Mouse (Mus musculus): ENCODE results near the gene Gm27021. TPM values are rescaled to one million over a fixed set of nuclear protein-coding genes. Genes with fewer than 3 reads are reported as not detected.

The Gm27021 gene
- total and polyA plus RNA-seq, 3 experiments, result not detected

DNA sequence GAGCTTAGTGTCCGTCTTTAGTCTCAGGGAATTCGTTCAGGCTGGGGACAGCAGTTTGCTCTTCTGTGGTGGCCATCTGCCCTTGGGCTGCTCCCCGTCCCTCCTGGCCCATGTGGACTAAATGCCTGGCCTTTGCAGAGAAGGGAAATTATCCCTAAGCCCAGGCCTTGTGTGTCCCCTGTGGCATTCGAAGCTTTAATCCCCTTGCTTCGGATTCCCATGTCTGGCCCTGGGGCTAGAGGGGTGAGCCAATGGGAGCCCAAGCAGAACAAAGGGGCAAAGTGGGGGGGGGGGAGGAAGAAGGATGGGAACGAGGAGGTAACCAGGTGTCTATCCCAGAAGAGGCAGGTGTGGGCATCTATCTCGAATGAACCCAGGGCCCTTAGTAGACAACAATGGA lies 20.3 kb downstream of the Gm27021 start, which contains the start of gene 1190005I06Rik:
TSS of gene 1190005I06Rik (minus strand) at position 101 of the 400 bp plus-strand sequence.
- no peaks in the 10 kb centered on the region for H3K79me2 ChIP-seq (replicated peaks; ENCODE audit: control insufficient read depth, insufficient read depth, low read length)
- DNase-seq, result no peak
- no peak within 1 kb of the TSS for H3K4me3 ChIP-seq
- no peaks in the 10 kb centered on the region for H3K4me1 ChIP-seq (ENCODE audit: control insufficient read depth, insufficient read depth, low read length)
- intact Hi-C loops (cut with DNase I), result no loop called here
- H3K27me3 ChIP-seq (ENCODE audit: control insufficient read depth, insufficient read depth, low read length), result no peaks in the 10 kb centered on the region
- no peaks in the 10 kb centered on the region for H3K36me3 ChIP-seq (ENCODE audit: control insufficient read depth, insufficient read depth, low read length)
- H3K9ac ChIP-seq (ENCODE audit: low read depth, low read length), result no peak within 1 kb of the TSS
- no peak within 1 kb of the TSS for H3K27ac ChIP-seq
- WGBS, result 73% methylated on average over 7 of the region's 7 CpGs
- no peak for TF ChIP-seq POLR2A (IDR thresholded peaks at IDR 0.05; ENCODE audit: insufficient read depth, low read depth, low read length)
- no peak for TF ChIP-seq EP300 (IDR thresholded peaks at IDR 0.05; ENCODE audit: insufficient read depth, low read depth, low read length)
- TF ChIP-seq CTCF (IDR thresholded peaks at IDR 0.05), result no peak

DNA sequence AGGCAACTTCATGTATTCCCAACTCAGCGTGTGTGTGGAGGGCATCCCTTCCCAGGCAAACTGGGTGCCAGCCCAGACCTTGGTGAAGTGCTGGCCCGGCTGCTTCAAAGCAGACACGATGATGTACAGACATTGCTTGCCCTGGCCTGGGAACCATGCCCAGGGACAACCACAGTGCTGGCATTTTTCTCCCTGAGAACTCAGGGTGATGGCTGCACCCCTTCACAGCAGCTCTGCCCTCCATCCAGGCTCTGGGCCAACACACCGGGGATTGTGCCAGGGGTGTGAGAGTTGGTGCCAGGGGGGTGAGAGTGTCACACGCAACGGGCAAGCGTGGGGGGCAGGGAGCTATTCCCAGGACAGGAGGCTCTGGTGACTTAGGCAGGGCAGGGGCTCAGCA lies 23.2 kb downstream of the Gm27021 start:
- DNase-seq, result peak; percentile 79 to 84
- Histone ChIP-seq H3K4me3 (no peak overlapping the region), H3K9ac (ENCODE audit: low read depth, low read length) (no peak overlapping the region), H3K4me1 (ENCODE audit: control insufficient read depth, insufficient read depth, low read length) (no peaks in the 10 kb centered on the region), H3K36me3 (ENCODE audit: control insufficient read depth, insufficient read depth, low read length) (no peaks in the 10 kb centered on the region), H3K27ac (no peak overlapping the region), H3K79me2 (replicated peaks; ENCODE audit: control insufficient read depth, insufficient read depth, low read length) (no peaks in the 10 kb centered on the region), H3K27me3 (ENCODE audit: control insufficient read depth, insufficient read depth, low read length) (no peaks in the 10 kb centered on the region)
- WGBS, result 47% methylated on average over 7 of the region's 7 CpGs
- intact Hi-C loops (cut with DNase I), result no loop called here
- TF ChIP-seq CTCF (IDR thresholded peaks at IDR 0.05), result no peak
- 0 out of 2 replicates have a peak, but pooled peaks have one; percentile 51 for TF ChIP-seq EP300 (IDR thresholded peaks at IDR 0.05; ENCODE audit: insufficient read depth, low read depth, low read length)

- Histone ChIP-seq H3K4me3 (no peak overlapping the region), H3K36me3 (ENCODE audit: control insufficient read depth, insufficient read depth, low read length) (no peaks in the 10 kb centered on the region), H3K27me3 (ENCODE audit: control insufficient read depth, insufficient read depth, low read length) (no peaks in the 10 kb centered on the region), H3K79me2 (replicated peaks; ENCODE audit: control insufficient read depth, insufficient read depth, low read length) (no peaks in the 10 kb centered on the region), H3K9ac (ENCODE audit: low read depth, low read length) (no peak overlapping the region), H3K27ac (no peak overlapping the region), H3K4me1 (ENCODE audit: control insufficient read depth, insufficient read depth, low read length) (no peaks in the 10 kb centered on the region)
- intact Hi-C loops (cut with DNase I), result no loop called here
- DNase-seq, result no peak
- TF ChIP-seq CTCF (IDR thresholded peaks at IDR 0.05), result no peak
- TF ChIP-seq POLR2A (IDR thresholded peaks at IDR 0.05; ENCODE audit: insufficient read depth, low read depth, low read length), result no peak
- TF ChIP-seq EP300 (IDR thresholded peaks at IDR 0.05; ENCODE audit: insufficient read depth, low read depth, low read length), result no peak
- WGBS, result 82% methylated on average over 10 of the region's 10 CpGs
Measured at GRCm38 (mm10) chr8:120642031-120642662, 25.7 kb downstream of the Gm27021 start.

- Histone ChIP-seq H3K4me3 (no peak overlapping the region), H3K27ac (no peak overlapping the region)
- 33% methylated on average over 8 of the region's 8 CpGs for WGBS
Measured at GRCm38 (mm10) chr8:120641245-120641644, 26.6 kb downstream of the Gm27021 start.

GRCm38 (mm10) chr8:120634329-120634839 lies 33.5 kb downstream of the Gm27021 start:
- Histone ChIP-seq H3K27me3 (ENCODE audit: control insufficient read depth, insufficient read depth, low read length) (no peaks in the 10 kb centered on the region), H3K9ac (ENCODE audit: low read depth, low read length) (peak overlapping the region; percentile 71)
- WGBS, result 2% methylated on average over 42 of the region's 42 CpGs

More at GRCm38 (mm10) chr8:120641245-120641644, 26.6 kb downstream of the Gm27021 start:
- TF ChIP-seq EP300 (IDR thresholded peaks at IDR 0.05; ENCODE audit: insufficient read depth, low read depth, low read length) (no peak), CTCF (IDR thresholded peaks at IDR 0.05) (no peak), POLR2A (IDR thresholded peaks at IDR 0.05; ENCODE audit: insufficient read depth, low read depth, low read length) (no peak)
- Histone ChIP-seq H3K27me3 (ENCODE audit: control insufficient read depth, insufficient read depth, low read length) (no peaks in the 10 kb centered on the region), H3K79me2 (replicated peaks; ENCODE audit: control insufficient read depth, insufficient read depth, low read length) (no peaks in the 10 kb centered on the region), H3K9ac (ENCODE audit: low read depth, low read length) (no peak overlapping the region), H3K36me3 (ENCODE audit: control insufficient read depth, insufficient read depth, low read length) (no peaks in the 10 kb centered on the region), H3K4me1 (ENCODE audit: control insufficient read depth, insufficient read depth, low read length) (no peaks in the 10 kb centered on the region)
- no peak for DNase-seq
- intact Hi-C loops (cut with DNase I), result no loop called here

GRCm38 (mm10) chr8:120633665-120634271 lies 34.1 kb downstream of the Gm27021 start:
- WGBS, result 5% methylated on average over 44 of the region's 44 CpGs
- Histone ChIP-seq H3K27ac (no peak overlapping the region), H3K79me2 (replicated peaks; ENCODE audit: control insufficient read depth, insufficient read depth, low read length) (no peaks in the 10 kb centered on the region), H3K36me3 (ENCODE audit: control insufficient read depth, insufficient read depth, low read length) (no peaks in the 10 kb centered on the region), H3K4me3 (peak overlapping the region; percentile 55), H3K4me1 (ENCODE audit: control insufficient read depth, insufficient read depth, low read length) (no peaks in the 10 kb centered on the region), H3K9ac (ENCODE audit: low read depth, low read length) (peak overlapping the region; percentile 71), H3K27me3 (ENCODE audit: control insufficient read depth, insufficient read depth, low read length) (no peaks in the 10 kb centered on the region)
- no peak for TF ChIP-seq CTCF (IDR thresholded peaks at IDR 0.05)
- no peak for TF ChIP-seq EP300 (IDR thresholded peaks at IDR 0.05; ENCODE audit: insufficient read depth, low read depth, low read length)
- TF ChIP-seq POLR2A (IDR thresholded peaks at IDR 0.05; ENCODE audit: insufficient read depth, low read depth, low read length), result no peak
- peak in 1 of 2 experiments; percentile 34 for DNase-seq
- intact Hi-C loops (cut with DNase I), result no loop called here

More at GRCm38 (mm10) chr8:120634329-120634839, 33.5 kb downstream of the Gm27021 start:
- Histone ChIP-seq H3K36me3 (ENCODE audit: control insufficient read depth, insufficient read depth, low read length) (no peaks in the 10 kb centered on the region), H3K79me2 (replicated peaks; ENCODE audit: control insufficient read depth, insufficient read depth, low read length) (no peaks in the 10 kb centered on the region), H3K4me1 (ENCODE audit: control insufficient read depth, insufficient read depth, low read length) (no peaks in the 10 kb centered on the region), H3K27ac (no peak overlapping the region), H3K4me3 (peak overlapping the region; percentile 55)
- intact Hi-C loops (cut with DNase I), result no loop called here
- peak; percentile 68 to 74 for DNase-seq
- no peak for TF ChIP-seq POLR2A (IDR thresholded peaks at IDR 0.05; ENCODE audit: insufficient read depth, low read depth, low read length)
- TF ChIP-seq CTCF (IDR thresholded peaks at IDR 0.05), result no peak
- TF ChIP-seq EP300 (IDR thresholded peaks at IDR 0.05; ENCODE audit: insufficient read depth, low read depth, low read length), result no peak

Measured in heart, adult 2 months (tissue).